Mouse (Mus musculus) testis, adult 2 months (tissue): ENCODE data around the gene Btaf1. TPM values are rescaled to one million over a fixed set of nuclear protein-coding genes. Genes with fewer than 3 reads are reported as not detected.

Source experiments
- H3K27ac ChIP-seq: fragments of 200-500 bp; 2 replicates; pipeline ENCODE4 v1.5.1; 2012; ENCODE audit warnings: low read depth, low read length; ENCODE audit not compliant: control insufficient read depth, insufficient read depth
- H3K27me3 ChIP-seq: fragments of 200-500 bp; 2 replicates; pipeline ENCODE4 v1.6.1; 2012; ENCODE audit warnings: mild to moderate bottlenecking, low read length, moderate library complexity; ENCODE audit not compliant: control insufficient read depth, insufficient read depth
- H3K36me3 ChIP-seq: fragments of 200-500 bp; 2 replicates; pipeline ENCODE4 v1.6.1; 2012; ENCODE audit warnings: mild to moderate bottlenecking, low read length; ENCODE audit not compliant: control insufficient read depth, insufficient read depth
- H3K4me1 ChIP-seq: fragments of 200-500 bp; 2 replicates; pipeline ENCODE4 v1.6.1; 2012; ENCODE audit warnings: low read length; ENCODE audit not compliant: control insufficient read depth, insufficient read depth
- H3K4me3 ChIP-seq: fragments of 200-500 bp; 2 replicates; pipeline ENCODE4 v1.5.1; 2012; ENCODE audit warnings: low read depth, mild to moderate bottlenecking, low read length, moderate library complexity, mixed read lengths; ENCODE audit not compliant: control insufficient read depth
- CTCF ChIP-seq: fragments of 200-500 bp; IDR thresholded peaks from 2 replicates; pipeline ENCODE4 v1.5.1; 2012; ENCODE audit warnings: low read depth, mild to moderate bottlenecking, inconsistent platforms, low read length, moderate library complexity; ENCODE audit not compliant: control insufficient read depth, insufficient read depth, insufficient replicate concordance
- POLR2A ChIP-seq: fragments of 200-500 bp; IDR thresholded peaks from 2 replicates; pipeline ENCODE4 v1.6.1; 2012; ENCODE audit warnings: low read depth, mild to moderate bottlenecking, inconsistent platforms, low read length, moderate library complexity; ENCODE audit not compliant: control insufficient read depth
- polyA plus RNA-seq: library from polyadenylated mRNA; depleted of rRNA; stranded (reverse); fragments of >200 nt; gene quantifications from 2 replicates; pipeline ENCODE4 v1.2.3, GENCODE M21; 2012

Gene Btaf1
- polyA plus RNA-seq, 1 experiment: 16.7 TPM

GRCm38 (mm10) chr19:36922936-36923335, 2.9 kb upstream of the Btaf1 start:
- Histone ChIP-seq H3K27ac (no peak overlapping the region), H3K4me3 (no peak overlapping the region), H3K27me3 (no peaks in the 10 kb centered on the region; the same call in 1 of the 2 replicates), H3K36me3 (no peaks in the 10 kb centered on the region), H3K4me1 (peaks cover 12% of the 10 kb centered on the region)
- no peak for TF ChIP-seq CTCF
- TF ChIP-seq POLR2A: no peak

GRCm38 (mm10) chr19:36926553-36927236, 816 bp downstream of the Btaf1 start:
- Histone ChIP-seq H3K4me3 (peak overlapping the region; percentile 97), H3K36me3 (no peaks in the 10 kb centered on the region), H3K27ac (peak overlapping the region; percentile 93), H3K4me1 (no peaks in the 10 kb centered on the region; the same call in 1 of the 2 replicates), H3K27me3 (no peaks in the 10 kb centered on the region)
- TF ChIP-seq CTCF: no peak

- Histone ChIP-seq H3K36me3 (no peaks in the 10 kb centered on the region), H3K4me1 (no peaks in the 10 kb centered on the region; the same call in 1 of the 2 replicates), H3K4me3 (no peak overlapping the region), H3K27me3 (no peaks in the 10 kb centered on the region), H3K27ac (no peak overlapping the region)
- TF ChIP-seq POLR2A: no peak
- no peak for TF ChIP-seq CTCF
Observed at GRCm38 (mm10) chr19:36927800-36928361, 2.0 kb downstream of the Btaf1 start.

DNA sequence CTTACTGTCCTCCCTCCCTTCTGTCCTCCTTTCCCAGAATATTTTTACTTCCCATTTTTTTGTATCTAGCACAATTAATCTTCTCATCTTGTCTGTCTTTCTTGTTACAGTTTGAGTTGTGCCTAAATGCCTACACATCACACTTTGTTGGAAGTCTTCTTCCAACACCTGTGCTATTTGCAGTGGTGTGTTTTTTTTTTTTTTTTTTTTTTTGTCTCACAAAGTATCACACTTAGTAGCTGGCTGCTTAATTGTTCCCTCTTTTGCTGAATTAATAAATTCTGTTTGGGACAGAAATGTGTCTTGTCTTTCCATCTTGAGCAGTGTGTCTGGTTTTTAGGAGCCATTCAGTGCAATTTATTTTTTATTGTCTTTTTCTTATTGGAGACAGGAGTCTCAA, 3.9 kb downstream of the Btaf1 start:
- TF ChIP-seq POLR2A (no peak), CTCF (no peak)
- H3K4me3 ChIP-seq: no peak overlapping the region

GRCm38 (mm10) chr19:36932097-36932496, 6.2 kb downstream of the Btaf1 start:
- TF ChIP-seq POLR2A (no peak), CTCF (no peak)
- no peaks in the 10 kb centered on the region for H3K4me1 ChIP-seq
- H3K4me3 ChIP-seq: no peak overlapping the region
- no peaks in the 10 kb centered on the region for H3K27me3 ChIP-seq
- no peak overlapping the region for H3K27ac ChIP-seq
- no peaks in the 10 kb centered on the region for H3K36me3 ChIP-seq

More for the DNA sequence above, 3.9 kb downstream of the Btaf1 start:
- Histone ChIP-seq H3K4me1 (no peaks in the 10 kb centered on the region; the same call in 1 of the 2 replicates), H3K27ac (no peak overlapping the region), H3K36me3 (no peaks in the 10 kb centered on the region), H3K27me3 (no peaks in the 10 kb centered on the region)

DNA sequence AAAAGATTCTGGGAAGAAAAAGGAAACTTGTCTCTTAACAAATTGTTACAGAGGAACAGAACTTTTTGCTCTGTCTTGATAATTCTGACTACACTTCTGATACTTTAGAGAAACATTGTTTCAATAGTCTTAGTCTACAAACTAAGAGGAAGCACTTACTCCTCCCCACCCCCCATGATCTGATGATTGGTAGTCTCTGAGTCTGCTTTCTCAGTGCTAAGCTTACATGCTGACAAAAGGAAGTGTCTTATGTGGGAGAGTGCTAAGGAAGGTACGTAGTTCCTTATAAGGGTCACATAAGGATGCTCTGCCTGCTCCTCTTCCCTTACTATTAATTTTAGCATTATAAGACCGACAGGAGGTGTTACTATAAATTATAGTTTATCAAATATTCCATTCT, 6.7 kb downstream of the Btaf1 start:
- H3K27me3 ChIP-seq: no peaks in the 10 kb centered on the region
- TF ChIP-seq POLR2A (no peak), CTCF (no peak)
- H3K27ac ChIP-seq: no peak overlapping the region

GRCm38 (mm10) chr19:36936285-36936684, 10.4 kb downstream of the Btaf1 start:
- TF ChIP-seq CTCF (no peak), POLR2A (no peak)
- Histone ChIP-seq H3K4me3 (no peak overlapping the region), H3K36me3 (no peaks in the 10 kb centered on the region)

More for the DNA sequence above, 6.7 kb downstream of the Btaf1 start:
- no peaks in the 10 kb centered on the region for H3K4me1 ChIP-seq
- no peaks in the 10 kb centered on the region for H3K36me3 ChIP-seq
- H3K4me3 ChIP-seq: no peak overlapping the region

DNA sequence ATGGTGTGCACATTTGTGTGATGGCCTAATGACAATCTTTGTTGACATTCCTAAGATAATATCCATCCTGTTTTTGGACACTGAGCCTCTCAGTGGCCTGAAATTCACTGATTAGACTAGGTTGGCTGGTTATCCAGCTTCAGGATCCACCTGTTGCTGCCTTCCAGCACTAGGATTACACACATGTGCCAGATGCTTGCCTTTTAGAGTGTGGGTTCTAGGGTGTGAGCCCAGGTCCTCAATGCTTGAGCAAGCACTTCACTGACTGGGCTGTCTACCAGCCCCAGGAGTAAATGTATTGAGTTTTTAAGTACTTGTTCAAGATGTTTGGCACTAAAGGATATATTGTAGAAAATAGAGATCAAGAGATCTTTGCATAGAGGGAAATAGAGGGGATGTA, 12.1 kb downstream of the Btaf1 start:
- Histone ChIP-seq H3K27ac (no peak overlapping the region), H3K4me1 (no peaks in the 10 kb centered on the region), H3K27me3 (no peaks in the 10 kb centered on the region), H3K36me3 (no peaks in the 10 kb centered on the region), H3K4me3 (no peak overlapping the region)
- TF ChIP-seq POLR2A: no peak
- no peak for TF ChIP-seq CTCF

More at GRCm38 (mm10) chr19:36936285-36936684, 10.4 kb downstream of the Btaf1 start:
- no peaks in the 10 kb centered on the region for H3K4me1 ChIP-seq
- no peaks in the 10 kb centered on the region for H3K27me3 ChIP-seq
- no peak overlapping the region for H3K27ac ChIP-seq
